Mouse (Mus musculus) G1E (cell line): ENCODE measurements around the gene Cntn5. TPM values are rescaled to one million over a fixed set of nuclear protein-coding genes. Genes with fewer than 3 reads are reported as not detected.

Experiments used
- ATAC-seq: 2 replicates; pipeline ENCODE4 v1.8.0; 2016; ENCODE audit warnings: mild to moderate bottlenecking; ENCODE audit not compliant: insufficient number of reproducible peaks, poor library complexity, low FRiP score, severe bottlenecking; ENCODE audit errors: extremely low read depth
- DNase-seq: peaks from one replicate; pipeline ENCODE4 v3.0.0; 2012; ENCODE audit warnings: low spot score
- H3K27me3 ChIP-seq: 2 replicates; pipeline ENCODE4 v1.6.1; 2012; ENCODE audit warnings: mild to moderate bottlenecking, low read length, inconsistent platforms; ENCODE audit not compliant: insufficient read depth
- H3K36me3 ChIP-seq: replicated peaks from 2 replicates; pipeline ENCODE3; 2012; ENCODE audit warnings: mild to moderate bottlenecking, inconsistent platforms
- H3K4me1 ChIP-seq: 2 replicates; pipeline ENCODE4 v1.6.1; 2012; ENCODE audit warnings: low read depth, low read length, inconsistent platforms, mixed read lengths; ENCODE audit not compliant: insufficient read depth
- H3K4me3 ChIP-seq: 2 replicates; pipeline ENCODE4 v1.5.1; 2012; ENCODE audit warnings: low read depth, mild to moderate bottlenecking, inconsistent platforms, low read length, moderate library complexity, mixed read lengths
- H3K9me3 ChIP-seq: replicated peaks from 2 replicates; pipeline ENCODE4 v1.6.1; 2012; ENCODE audit warnings: inconsistent platforms
- CTCF ChIP-seq: IDR thresholded peaks from 2 replicates; pipeline ENCODE4 v1.5.1; 2012; ENCODE audit warnings: low read depth, low read length, inconsistent platforms, mixed read lengths
- GATA1 ChIP-seq: IDR thresholded peaks from 2 replicates; pipeline ENCODE4 v1.6.1; 2012; ENCODE audit warnings: borderline replicate concordance, low read length, inconsistent platforms, mixed read lengths
- GATA2 ChIP-seq: IDR thresholded peaks from 2 replicates; pipeline ENCODE4 v1.6.1; 2012; ENCODE audit warnings: low read depth, low read length, inconsistent platforms, borderline replicate concordance
- POLR2AphosphoS5 ChIP-seq: IDR thresholded peaks from 2 replicates; pipeline ENCODE4 v1.6.1; 2012; ENCODE audit warnings: low read depth, low read length, inconsistent platforms; ENCODE audit not compliant: insufficient replicate concordance
- TAL1 ChIP-seq: conservative IDR thresholded peaks from 2 replicates; pipeline ENCODE4 v1.6.1; 2012; ENCODE audit warnings: low read depth, low read length, inconsistent platforms, mixed read lengths
- polyA plus RNA-seq: library from polyadenylated mRNA; stranded (reverse); fragments of >175 nt; gene quantifications from 2 replicates; pipeline ENCODE4 v1.2.3, GENCODE M21; 2012
- total RNA-seq, 2 experiments: library from RNA; stranded (forward) in 1 of 2; stranded (reverse) in 1 of 2; fragments of 200-1000 nt in 1 of 2; fragments of >200 nt in 1 of 2; fragmentation: Nextera tagmentation in 1 of 2; gene quantifications; 2 replicates each; pipeline ENCODE4 v1.2.3; 2014 to 2017

The Cntn5 gene
- total and polyA plus RNA-seq, 3 experiments = not detected

DNA sequence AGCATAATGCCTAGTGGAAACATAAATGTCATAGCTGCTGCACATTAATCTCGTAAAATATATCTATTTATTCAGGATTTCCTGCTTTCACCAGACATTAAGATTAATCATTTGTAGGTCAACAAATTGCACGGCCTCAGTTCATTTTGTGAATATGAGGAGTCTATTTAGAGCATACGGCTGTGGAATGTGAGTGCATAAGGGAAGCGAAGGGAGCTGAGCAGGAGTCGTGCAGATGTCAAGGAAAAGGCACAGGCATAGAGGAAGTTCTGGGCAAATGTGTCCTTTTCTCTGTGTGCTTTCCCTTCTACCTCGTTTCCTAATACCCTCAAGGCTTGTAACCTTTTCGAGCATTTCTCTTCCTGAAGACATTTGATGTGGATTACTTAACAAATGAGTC, 504.5 kb downstream of the Cntn5 start:
- TF ChIP-seq TAL1 = no peak
- no peak for TF ChIP-seq POLR2AphosphoS5
- no peak for TF ChIP-seq GATA2
- no peak for TF ChIP-seq CTCF
- no peak for TF ChIP-seq GATA1
- H3K9me3 ChIP-seq = no peaks in the 10 kb centered on the region
- no peak overlapping the region for H3K4me3 ChIP-seq
- ATAC-seq (no peak), DNase-seq (no peak)
- no peaks in the 10 kb centered on the region for H3K27me3 ChIP-seq
- no peaks in the 10 kb centered on the region for H3K36me3 ChIP-seq
- H3K4me1 ChIP-seq = no peaks in the 10 kb centered on the region

DNA sequence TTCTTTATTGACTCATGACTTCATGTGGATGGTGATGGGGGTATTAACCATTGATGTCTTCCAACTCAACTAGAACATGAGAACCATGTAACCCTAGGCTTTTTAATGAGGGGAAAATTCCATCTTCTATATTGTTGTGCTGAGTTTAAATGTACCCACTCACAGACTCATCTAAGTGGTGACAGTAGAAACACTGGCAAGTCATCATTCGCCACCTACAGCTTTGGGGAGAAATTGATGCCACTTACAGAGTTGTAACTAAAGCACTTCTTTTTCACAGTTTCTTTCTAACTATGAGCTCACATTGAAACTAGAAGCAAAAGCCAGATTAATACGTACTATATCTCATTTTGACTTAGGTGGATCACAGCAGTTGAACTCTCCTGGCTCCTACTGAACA, 514.7 kb downstream of the Cntn5 start:
- ATAC-seq = no peak
- Histone ChIP-seq H3K36me3 (no peaks in the 10 kb centered on the region), H3K27me3 (no peaks in the 10 kb centered on the region), H3K4me1 (no peaks in the 10 kb centered on the region), H3K4me3 (no peak overlapping the region), H3K9me3 (no peaks in the 10 kb centered on the region)
- no peak for TF ChIP-seq TAL1
- no peak for TF ChIP-seq GATA2
- TF ChIP-seq CTCF = no peak
- TF ChIP-seq GATA1 = no peak
- no peak for DNase-seq

DNA sequence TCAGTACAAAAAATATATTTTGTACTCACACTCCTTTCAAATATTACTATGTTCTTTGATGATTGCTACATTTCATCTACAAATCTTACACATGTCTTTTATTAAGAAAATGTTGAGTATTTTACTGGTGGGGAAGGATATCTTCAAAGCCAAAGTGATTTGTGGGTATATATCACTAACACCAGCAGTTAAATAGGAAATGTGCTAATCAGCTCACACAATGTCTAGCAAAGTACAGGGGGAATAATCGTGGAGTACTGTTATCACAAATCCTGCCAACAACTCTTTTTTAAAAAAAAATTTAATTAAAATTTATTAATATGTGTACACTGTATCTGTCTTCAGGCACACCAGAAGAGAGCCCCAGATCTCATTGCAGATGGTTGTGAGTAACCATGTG, 520.1 kb downstream of the Cntn5 start:
- Histone ChIP-seq H3K4me3 (no peak overlapping the region), H3K27me3 (no peaks in the 10 kb centered on the region), H3K36me3 (no peaks in the 10 kb centered on the region), H3K4me1 (no peaks in the 10 kb centered on the region), H3K9me3 (no peaks in the 10 kb centered on the region)
- ATAC-seq (no peak), DNase-seq (no peak)
- TF ChIP-seq GATA1 (no peak), POLR2AphosphoS5 (no peak), CTCF (no peak), GATA2 (no peak), TAL1 (no peak)

DNA sequence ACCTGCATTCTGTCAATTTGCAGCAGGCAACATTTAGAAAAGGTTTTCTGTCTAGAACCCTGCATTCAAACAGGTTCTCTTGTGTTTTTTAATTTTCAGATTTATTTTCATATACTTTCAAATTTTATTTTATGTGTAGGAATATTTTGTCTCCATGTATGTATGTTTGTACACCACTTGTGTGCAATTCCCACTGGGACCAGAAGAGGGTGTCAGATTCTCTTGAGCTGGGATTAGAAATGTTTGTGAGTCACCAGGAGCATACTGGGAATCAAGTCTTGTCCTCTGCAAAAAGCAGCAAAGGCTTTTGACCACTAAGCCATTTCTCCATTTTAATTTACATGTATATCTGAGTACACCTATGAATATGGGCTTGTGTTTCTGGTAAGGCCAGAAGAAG, 521.4 kb downstream of the Cntn5 start:
- no peak overlapping the region for H3K4me3 ChIP-seq
- DNase-seq (no peak), ATAC-seq (no peak)
- TF ChIP-seq TAL1 = no peak
- no peak for TF ChIP-seq CTCF
- TF ChIP-seq GATA1 = no peak
- no peak for TF ChIP-seq POLR2AphosphoS5
- TF ChIP-seq GATA2 = no peak
- no peaks in the 10 kb centered on the region for H3K36me3 ChIP-seq
- no peaks in the 10 kb centered on the region for H3K9me3 ChIP-seq
- no peaks in the 10 kb centered on the region for H3K27me3 ChIP-seq
- no peaks in the 10 kb centered on the region for H3K4me1 ChIP-seq

DNA sequence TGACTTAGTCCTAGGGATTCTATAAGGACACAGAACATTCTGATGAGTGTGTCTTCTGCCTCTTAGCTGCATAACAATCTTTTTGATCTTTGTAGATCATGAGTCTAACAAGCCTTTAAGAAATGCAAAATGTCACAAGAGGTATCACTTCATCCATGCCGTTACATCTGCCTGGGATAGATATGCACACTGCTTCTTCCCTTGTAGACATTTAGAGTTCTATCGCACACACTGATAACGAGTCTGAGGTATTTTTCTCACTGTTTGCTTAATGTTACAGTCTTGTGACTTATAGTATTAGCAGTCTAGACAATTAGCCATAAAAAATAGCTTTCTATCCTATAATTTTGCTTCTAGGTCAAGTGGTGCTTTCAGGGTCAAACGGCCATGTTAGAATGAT, 522.9 kb downstream of the Cntn5 start:
- Histone ChIP-seq H3K4me3 (no peak overlapping the region), H3K36me3 (no peaks in the 10 kb centered on the region), H3K4me1 (no peaks in the 10 kb centered on the region), H3K9me3 (no peaks in the 10 kb centered on the region), H3K27me3 (no peaks in the 10 kb centered on the region)
- no peak for ATAC-seq
- no peak for DNase-seq
- TF ChIP-seq TAL1 = no peak
- TF ChIP-seq CTCF = no peak
- TF ChIP-seq GATA2 = no peak
- TF ChIP-seq POLR2AphosphoS5 = no peak
- TF ChIP-seq GATA1 = no peak

DNA sequence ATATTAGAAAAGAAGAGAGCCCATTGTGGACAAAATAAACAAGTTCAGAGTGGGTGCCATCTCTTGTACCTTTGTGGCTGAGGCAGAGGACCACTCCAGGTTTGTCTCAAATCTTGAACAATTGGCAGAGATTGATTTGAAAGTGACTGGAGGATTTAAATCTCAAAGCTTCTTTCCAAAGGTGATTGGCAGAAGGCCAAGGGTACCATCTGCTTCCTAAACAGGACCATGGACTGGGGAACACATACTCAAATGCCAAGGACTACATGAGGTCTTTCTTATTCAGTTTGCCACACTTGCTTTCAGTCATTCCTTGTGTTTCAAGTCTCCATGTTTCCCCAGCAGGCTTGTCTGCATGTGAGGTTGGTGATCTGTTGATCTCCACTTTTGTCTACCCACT, 528.3 kb downstream of the Cntn5 start:
- TF ChIP-seq GATA1 (no peak), TAL1 (no peak), GATA2 (no peak), CTCF (no peak), POLR2AphosphoS5 (no peak)
- no peak overlapping the region for H3K4me3 ChIP-seq
- H3K9me3 ChIP-seq = no peaks in the 10 kb centered on the region
- no peaks in the 10 kb centered on the region for H3K4me1 ChIP-seq
- H3K27me3 ChIP-seq = no peaks in the 10 kb centered on the region
- ATAC-seq (no peak), DNase-seq (no peak)
- H3K36me3 ChIP-seq = no peaks in the 10 kb centered on the region

DNA sequence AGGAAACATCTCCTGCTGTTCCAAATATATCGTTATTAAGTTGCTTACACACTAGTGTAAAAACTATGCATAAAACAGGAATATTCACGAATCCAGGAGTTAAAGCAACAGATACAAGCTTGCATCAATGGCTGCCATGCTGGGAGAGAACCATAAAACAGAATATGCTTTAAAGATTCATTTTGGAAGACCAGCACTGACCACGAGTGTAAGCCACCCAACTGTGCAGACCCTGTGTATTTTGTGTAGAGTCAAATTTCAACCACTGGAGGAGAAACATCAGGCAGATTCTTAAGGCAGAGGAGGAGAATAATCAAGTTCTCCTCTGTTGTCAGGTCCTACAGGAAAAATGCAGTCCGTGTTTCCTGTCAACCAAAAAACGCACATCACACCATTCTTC, 535.6 kb downstream of the Cntn5 start:
- no peak for TF ChIP-seq TAL1
- no peak for TF ChIP-seq CTCF
- TF ChIP-seq POLR2AphosphoS5 = no peak
- TF ChIP-seq GATA2 = no peak
- Histone ChIP-seq H3K4me1 (no peaks in the 10 kb centered on the region), H3K36me3 (no peaks in the 10 kb centered on the region), H3K27me3 (no peaks in the 10 kb centered on the region), H3K4me3 (no peak overlapping the region), H3K9me3 (no peaks in the 10 kb centered on the region)
- DNase-seq = no peak
- ATAC-seq = no peak
